Mouse (Mus musculus) MEL (cell line): Measurements from ENCODE around the gene Dlg2. TPM values are rescaled to one million over a fixed set of nuclear protein-coding genes. Genes with fewer than 3 reads are reported as not detected.

ENCODE experiments used
- DNase-seq: peaks from one replicate; pipeline ENCODE4 v3.0.0; 2011; ENCODE audit warnings: low read depth, low spot score
- H3K27ac ChIP-seq: 2 replicates; pipeline ENCODE4 v1.5.1; 2012; ENCODE audit warnings: low read depth, mild to moderate bottlenecking, control low read depth, low read length, moderate library complexity; ENCODE audit not compliant: control insufficient read depth
- H3K27me3 ChIP-seq, 2 experiments: fragments of 150-350 bp in 1 of 2; sonication (generic) in 1 of 2; 2 replicates each; pipeline ENCODE4 v1.6.1; 2012; ENCODE audit warnings: low read length in 2 of 2, mild to moderate bottlenecking in 2 of 2, improper control_type of control experiment in 1 of 2, moderate library complexity in 1 of 2; ENCODE audit not compliant: insufficient read depth in 2 of 2, control insufficient read depth in 1 of 2
- H3K36me3 ChIP-seq, 2 experiments: 2 replicates each; pipeline ENCODE4 v1.6.1; 2012 to 2014; ENCODE audit warnings: low read length in 2 of 2, improper control_type of control experiment in 1 of 2, inconsistent platforms in 1 of 2, mild to moderate bottlenecking in 1 of 2; ENCODE audit not compliant: insufficient read depth in 2 of 2, control insufficient read depth in 1 of 2
- H3K4me1 ChIP-seq, 2 experiments: fragments of 150-350 bp in 1 of 2; sonication (generic) in 1 of 2; 2 replicates each; pipeline ENCODE4 v1.6.1; 2012; ENCODE audit warnings: low read length in 2 of 2, improper control_type of control experiment in 1 of 2, mild to moderate bottlenecking in 1 of 2; ENCODE audit not compliant: insufficient read depth in 2 of 2, control insufficient read depth in 1 of 2
- H3K4me3 ChIP-seq, 2 experiments: fragments of 150-350 bp in 1 of 2; sonication (generic) in 1 of 2; 2 replicates each; pipeline ENCODE4 v1.5.1; 2012; ENCODE audit warnings: low read depth in 2 of 2, low read length in 2 of 2, mild to moderate bottlenecking in 2 of 2, moderate library complexity in 2 of 2, control low read depth in 1 of 2, improper control_type of control experiment in 1 of 2; ENCODE audit not compliant: control insufficient read depth in 1 of 2, insufficient read depth in 1 of 2
- H3K79me2 ChIP-seq: 2 replicates; pipeline ENCODE4 v1.6.1; 2012; ENCODE audit warnings: mild to moderate bottlenecking, low read length, moderate library complexity; ENCODE audit not compliant: control insufficient read depth, poor library complexity, insufficient read depth
- H3K9ac ChIP-seq: 2 replicates; pipeline ENCODE4 v1.6.1; 2012; ENCODE audit warnings: low read depth, mild to moderate bottlenecking, control low read depth, low read length, moderate library complexity; ENCODE audit not compliant: control insufficient read depth, poor library complexity, severe bottlenecking
- H3K9me3 ChIP-seq: fragments of 150-350 bp; sonication (generic); replicated peaks from 2 replicates; pipeline ENCODE4 v1.6.1; 2012; ENCODE audit warnings: mild to moderate bottlenecking, low read length, improper control_type of control experiment, moderate library complexity; ENCODE audit not compliant: insufficient read depth
- BHLHE40 ChIP-seq: IDR thresholded peaks from 2 replicates; pipeline ENCODE4 v1.6.1; 2012; ENCODE audit warnings: low read depth, mild to moderate bottlenecking, inconsistent platforms, low read length, improper control_type of control experiment, borderline replicate concordance
- CHD1 ChIP-seq: IDR thresholded peaks from 2 replicates; pipeline ENCODE4 v1.6.1; 2012; ENCODE audit warnings: low read depth, mild to moderate bottlenecking, inconsistent platforms, low read length, improper control_type of control experiment
- CTCF ChIP-seq, 3 experiments: IDR thresholded peaks in 2 of 3; conservative IDR thresholded peaks in 1 of 3; 2 replicates each; pipeline ENCODE4 v1.5.1; 2011 to 2012; ENCODE audit warnings: low read length in 3 of 3, low read depth in 2 of 3, mild to moderate bottlenecking in 2 of 3, improper control_type of control experiment in 1 of 3, inconsistent platforms in 1 of 3, mixed read lengths in 1 of 3, moderate library complexity in 1 of 3; ENCODE audit not compliant: control insufficient read depth in 1 of 3, insufficient read depth in 1 of 3, poor library complexity in 1 of 3, severe bottlenecking in 1 of 3
- E2F4 ChIP-seq: IDR thresholded peaks from 2 replicates; pipeline ENCODE4 v1.6.1; 2011; ENCODE audit warnings: low read depth, low read length, improper control_type of control experiment, borderline replicate concordance
- ELF1 ChIP-seq: IDR thresholded peaks from 2 replicates; pipeline ENCODE4 v1.6.1; 2014; ENCODE audit warnings: low read depth, mild to moderate bottlenecking, inconsistent platforms, low read length, improper control_type of control experiment, moderate library complexity
- GABPA ChIP-seq: IDR thresholded peaks from 2 replicates; pipeline ENCODE4 v1.6.1; 2012; ENCODE audit warnings: low read depth, mild to moderate bottlenecking, inconsistent platforms, low read length, improper control_type of control experiment, moderate library complexity
- GATA1 ChIP-seq: IDR thresholded peaks from 2 replicates; pipeline ENCODE4 v1.6.1; 2011; ENCODE audit warnings: low read depth, low read length, improper control_type of control experiment
- JUND ChIP-seq: IDR thresholded peaks from 2 replicates; pipeline ENCODE4 v1.6.1; 2011; ENCODE audit warnings: low read depth, mild to moderate bottlenecking, improper control_type of control experiment, low read length
- KAT2A ChIP-seq: conservative IDR thresholded peaks from 2 replicates; pipeline ENCODE4 v1.6.1; 2012; ENCODE audit warnings: low read depth, low read length, improper control_type of control experiment, inconsistent platforms
- MAX ChIP-seq: IDR thresholded peaks from 2 replicates; pipeline ENCODE4 v1.6.1; 2011; ENCODE audit warnings: low read length, improper control_type of control experiment
- MYB ChIP-seq: IDR thresholded peaks from 2 replicates; pipeline ENCODE4 v1.6.1; 2011; ENCODE audit warnings: mild to moderate bottlenecking, low read depth, low read length, improper control_type of control experiment
- MYC ChIP-seq: IDR thresholded peaks from 2 replicates; pipeline ENCODE4 v1.6.1; 2011; ENCODE audit warnings: low read depth, mild to moderate bottlenecking, low read length, improper control_type of control experiment, moderate library complexity
- POLR2A ChIP-seq, 2 experiments: IDR thresholded peaks; 2 replicates each; pipeline ENCODE4 v1.6.1; 2011 to 2012; ENCODE audit warnings: low read length in 2 of 2, mild to moderate bottlenecking in 2 of 2, control low read depth in 1 of 2, improper control_type of control experiment in 1 of 2, low read depth in 1 of 2, moderate library complexity in 1 of 2; ENCODE audit not compliant: control insufficient read depth in 1 of 2, insufficient read depth in 1 of 2, poor library complexity in 1 of 2
- POLR2AphosphoS2 ChIP-seq: IDR thresholded peaks from 2 replicates; pipeline ENCODE4 v1.6.1; 2011; ENCODE audit warnings: low read length, improper control_type of control experiment
- POLR2AphosphoS5 ChIP-seq: IDR thresholded peaks from 2 replicates; pipeline ENCODE4 v1.6.1; 2012; ENCODE audit warnings: low read depth, borderline replicate concordance, mild to moderate bottlenecking, inconsistent platforms, low read length, moderate library complexity, mixed read lengths
- RAD21 ChIP-seq: IDR thresholded peaks from 2 replicates; pipeline ENCODE4 v1.6.1; 2011; ENCODE audit warnings: mild to moderate bottlenecking, low read depth, low read length, improper control_type of control experiment
- RCOR1 ChIP-seq: IDR thresholded peaks from 2 replicates; pipeline ENCODE4 v1.6.1; 2012; ENCODE audit warnings: low read depth, mild to moderate bottlenecking, inconsistent platforms, low read length, improper control_type of control experiment
- TBP ChIP-seq: IDR thresholded peaks from 2 replicates; pipeline ENCODE4 v1.8.0; 2011; ENCODE audit warnings: low read depth, low read length, improper control_type of control experiment
- USF1 ChIP-seq: IDR thresholded peaks from 2 replicates; pipeline ENCODE4 v1.6.1; 2014; ENCODE audit warnings: low read depth, mild to moderate bottlenecking, inconsistent platforms, low read length, improper control_type of control experiment, moderate library complexity
- USF2 ChIP-seq, 2 experiments: IDR thresholded peaks; 2 replicates each; pipeline ENCODE4 v1.6.1; 2011 to 2012; ENCODE audit warnings: improper control_type of control experiment in 2 of 2, low read length in 2 of 2, borderline replicate concordance in 1 of 2, inconsistent platforms in 1 of 2, low read depth in 1 of 2, mild to moderate bottlenecking in 1 of 2; ENCODE audit not compliant: insufficient read depth in 1 of 2
- ZC3H11A ChIP-seq: IDR thresholded peaks from 2 replicates; pipeline ENCODE4 v1.6.1; 2012; ENCODE audit warnings: low read depth, mild to moderate bottlenecking, inconsistent platforms, low read length, improper control_type of control experiment
- ZMIZ1 ChIP-seq: IDR thresholded peaks from 2 replicates; pipeline ENCODE4 v1.6.1; 2012; ENCODE audit warnings: low read depth, mild to moderate bottlenecking, inconsistent platforms, low read length, improper control_type of control experiment, moderate library complexity
- polyA plus RNA-seq, 2 experiments: library from polyadenylated mRNA; stranded (reverse) in 1 of 2; unstranded in 1 of 2; fragments of >175 nt in 1 of 2; fragments of >200 nt in 1 of 2; gene quantifications; 2 replicates each; pipeline versions ENCODE4 v1.2.1 to v1.2.4; 2012; ENCODE audit warnings: low replicate concordance in 2 of 2, low read depth in 1 of 2; ENCODE audit not compliant: insufficient read length in 2 of 2, insufficient read depth in 1 of 2, missing spikeins in 1 of 2
- total RNA-seq: library from RNA; depleted of rRNA; stranded (reverse); fragments of 300-350 nt; gene quantifications from 2 replicates; pipeline ENCODE4 v1.2.3, GENCODE M21; 2012

Dlg2 gene
- total and polyA plus RNA-seq, 3 experiments: 0.04 TPM; not detected in 2

GRCm38 (mm10) chr7:92479143-92479542 lies 2002.7 kb downstream of the Dlg2 start:
- H3K36me3 ChIP-seq: no peaks in the 10 kb centered on the region
- H3K27me3 ChIP-seq: no peaks in the 10 kb centered on the region
- H3K9me3 ChIP-seq: no peaks in the 10 kb centered on the region
- no peak for TF ChIP-seq BHLHE40
- no peak for TF ChIP-seq KAT2A
- no peak for TF ChIP-seq MYB
- no peak for TF ChIP-seq CHD1
- TF ChIP-seq POLR2AphosphoS5: no peak
- TF ChIP-seq JUND: no peak
- no peak for TF ChIP-seq GATA1
- TF ChIP-seq TBP: no peak
- TF ChIP-seq E2F4: no peak
- TF ChIP-seq CTCF (IDR thresholded peaks at IDR 0.05 in 2 of 3, conservative IDR thresholded peaks at IDR 0.05 in 1 of 3; ENCODE audit: control insufficient read depth in 1 of 3, insufficient read depth in 1 of 3, low read depth in 2 of 3, low read length in 3 of 3, poor library complexity in 1 of 3, severe bottlenecking in 1 of 3): no peak
- no peak for TF ChIP-seq ELF1
- TF ChIP-seq RCOR1: no peak
- TF ChIP-seq MAX: no peak
- no peak for TF ChIP-seq GABPA
- TF ChIP-seq POLR2A (IDR thresholded peaks at IDR 0.05; ENCODE audit: control insufficient read depth in 1 of 2, insufficient read depth in 1 of 2, low read depth in 1 of 2, low read length in 2 of 2, poor library complexity in 1 of 2): no peak
- DNase-seq: no peak
- H3K4me1 ChIP-seq: no peaks in the 10 kb centered on the region
- no peak overlapping the region for H3K4me3 ChIP-seq
- no peaks in the 10 kb centered on the region for H3K79me2 ChIP-seq
- H3K27ac ChIP-seq: no peak overlapping the region
- no peak overlapping the region for H3K9ac ChIP-seq

DNA sequence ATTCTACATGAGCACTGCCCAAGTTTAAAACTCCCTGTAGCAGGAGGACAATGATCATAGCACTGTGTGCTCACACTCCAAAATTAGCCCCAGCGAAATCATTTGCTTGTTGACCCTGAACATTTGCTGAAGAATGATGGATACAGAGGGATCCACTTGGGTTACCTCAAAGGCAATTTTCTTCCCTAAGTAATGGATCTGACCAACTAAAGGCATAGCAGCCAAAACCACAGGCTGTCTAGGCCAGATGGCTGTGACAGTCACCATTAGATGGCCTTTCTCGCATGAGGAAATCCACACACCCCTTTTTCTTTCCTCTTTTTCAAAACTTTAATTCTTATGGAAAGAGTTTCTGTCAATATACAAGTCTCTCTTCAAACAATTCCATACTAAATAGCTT lies 2003.3 kb downstream of the Dlg2 start:
- DNase-seq: no peak
- no peaks in the 10 kb centered on the region for H3K4me1 ChIP-seq
- TF ChIP-seq E2F4: no peak
- no peak for TF ChIP-seq GABPA
- no peak for TF ChIP-seq KAT2A

DNA sequence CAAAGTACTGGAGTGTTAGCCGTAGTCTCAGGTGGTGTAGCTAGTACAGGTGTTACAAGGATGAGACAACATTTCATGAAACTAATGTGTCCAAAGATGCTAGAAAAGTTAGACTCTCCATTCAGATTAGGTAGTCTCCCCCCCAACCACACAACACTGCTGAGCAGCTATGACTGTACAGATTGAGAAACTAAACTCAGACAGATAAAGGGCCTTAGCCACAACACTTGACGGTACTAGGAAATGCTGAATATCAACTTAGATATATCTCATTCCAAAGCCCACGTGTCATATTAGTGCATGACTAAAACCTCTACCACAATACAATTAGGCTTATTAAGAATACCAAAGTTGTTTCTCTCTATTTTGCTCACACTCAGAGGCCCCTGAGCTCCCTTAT lies 2006.9 kb downstream of the Dlg2 start:
- H3K36me3 ChIP-seq: no peaks in the 10 kb centered on the region

More for the DNA sequence above, 2003.3 kb downstream of the Dlg2 start:
- Histone ChIP-seq H3K36me3 (no peaks in the 10 kb centered on the region), H3K4me3 (no peak overlapping the region), H3K9me3 (no peaks in the 10 kb centered on the region), H3K27ac (no peak overlapping the region), H3K79me2 (no peaks in the 10 kb centered on the region), H3K9ac (no peak overlapping the region), H3K27me3 (no peaks in the 10 kb centered on the region)

More for the DNA sequence above, 2006.9 kb downstream of the Dlg2 start:
- no peaks in the 10 kb centered on the region for H3K4me1 ChIP-seq
- no peak overlapping the region for H3K9ac ChIP-seq
- H3K4me3 ChIP-seq: no peak overlapping the region
- H3K79me2 ChIP-seq: no peaks in the 10 kb centered on the region
- H3K27ac ChIP-seq: no peak overlapping the region
- no peak for TF ChIP-seq KAT2A
- TF ChIP-seq RCOR1: no peak
- no peak for TF ChIP-seq ZC3H11A
- TF ChIP-seq USF2 (IDR thresholded peaks at IDR 0.05; ENCODE audit: borderline replicate concordance in 1 of 2, insufficient read depth in 1 of 2, low read depth in 1 of 2, low read length in 2 of 2): no peak
- TF ChIP-seq ZMIZ1: no peak
- no peak for TF ChIP-seq CHD1
- no peak for TF ChIP-seq RAD21
- TF ChIP-seq USF1: no peak
- TF ChIP-seq ELF1: no peak
- TF ChIP-seq MYC: no peak
- no peak for TF ChIP-seq GABPA
- no peak for TF ChIP-seq POLR2AphosphoS2
- H3K9me3 ChIP-seq: no peaks in the 10 kb centered on the region
- no peak for DNase-seq
- H3K27me3 ChIP-seq: no peaks in the 10 kb centered on the region
